Mouse (Mus musculus): ENCODE results near the gene Gstt3.

DNA sequence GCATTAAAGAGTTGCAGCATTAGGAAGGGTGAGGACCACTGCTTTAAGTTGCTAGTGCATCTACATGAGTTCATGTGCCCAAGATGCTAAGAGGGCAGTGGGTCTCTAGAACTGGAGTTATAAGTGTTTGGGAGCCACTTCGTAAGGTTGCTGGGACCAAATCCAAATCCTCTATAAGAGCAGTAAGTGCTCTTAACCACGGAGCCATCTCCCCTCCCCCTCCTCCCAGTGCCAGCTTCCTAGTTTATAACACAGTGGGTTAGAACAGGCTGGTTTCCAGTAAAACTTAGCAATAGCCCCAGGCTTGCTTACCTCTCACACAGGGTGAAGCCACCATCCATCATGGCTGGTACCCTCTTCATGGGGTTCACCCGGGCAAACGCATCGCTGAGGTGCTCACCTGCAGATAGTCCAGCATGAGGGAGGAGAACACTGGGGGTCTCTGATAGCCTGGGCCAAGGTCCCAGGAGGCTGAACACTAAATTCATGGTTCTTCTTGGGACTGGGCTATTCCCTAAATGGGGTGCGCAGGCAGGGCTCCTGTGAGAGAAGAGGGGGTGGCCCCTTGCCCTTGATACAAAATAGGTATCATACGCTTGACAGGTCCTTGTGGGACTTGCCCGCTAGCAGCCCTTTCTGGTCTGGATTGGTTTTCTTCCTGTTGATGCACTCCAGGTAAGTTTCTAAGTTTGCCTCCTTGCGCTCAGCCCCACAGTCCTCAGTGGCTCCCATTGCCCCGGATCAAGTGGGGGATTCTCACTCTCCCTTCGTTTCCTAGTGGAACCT is 15.7 kb upstream of the Gstt3 start:
- no peak for TF ChIP-seq CTCF (IDR thresholded peaks at IDR 0.05; ENCODE audit: insufficient read depth, low read depth, low read length)
- no peak for TF ChIP-seq POLR2A (IDR thresholded peaks at IDR 0.05; ENCODE audit: insufficient read depth, low read depth, low read length)

Measured in olfactory bulb, adult 2 months (tissue).